Mouse (Mus musculus): Measurements from ENCODE around the gene Slc13a4.

DNA sequence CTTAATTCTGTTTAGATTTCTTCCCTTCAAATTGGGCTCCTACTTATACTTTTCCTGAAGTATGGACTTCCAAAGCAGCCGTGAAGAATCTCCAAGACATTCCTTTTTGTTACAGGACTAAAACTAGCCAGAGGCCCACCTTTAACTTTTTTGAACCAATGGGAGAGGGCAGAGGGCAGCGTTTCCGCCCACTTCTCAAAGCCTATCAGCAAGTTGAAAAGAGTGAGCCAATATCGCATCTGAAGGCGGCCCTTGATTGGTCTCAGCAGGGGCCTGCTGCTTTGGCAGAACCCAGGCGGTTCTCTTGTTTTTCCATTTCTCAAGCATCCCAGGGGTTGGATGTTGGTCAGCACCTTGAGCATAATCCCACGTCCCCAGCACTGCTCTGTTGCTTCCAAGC is at the start of gene Slc13a4:
- TF ChIP-seq CTCF (IDR thresholded peaks at IDR 0.05) (no peak), POLR2A (IDR thresholded peaks at IDR 0.05; ENCODE audit: insufficient read depth, low read depth, low read length) (no peak), EP300 (IDR thresholded peaks at IDR 0.05; ENCODE audit: insufficient read depth, low read depth, low read length) (no peak)
